ENCODE assay signal across 8 mouse cellular contexts in the genomic region with DNA sequence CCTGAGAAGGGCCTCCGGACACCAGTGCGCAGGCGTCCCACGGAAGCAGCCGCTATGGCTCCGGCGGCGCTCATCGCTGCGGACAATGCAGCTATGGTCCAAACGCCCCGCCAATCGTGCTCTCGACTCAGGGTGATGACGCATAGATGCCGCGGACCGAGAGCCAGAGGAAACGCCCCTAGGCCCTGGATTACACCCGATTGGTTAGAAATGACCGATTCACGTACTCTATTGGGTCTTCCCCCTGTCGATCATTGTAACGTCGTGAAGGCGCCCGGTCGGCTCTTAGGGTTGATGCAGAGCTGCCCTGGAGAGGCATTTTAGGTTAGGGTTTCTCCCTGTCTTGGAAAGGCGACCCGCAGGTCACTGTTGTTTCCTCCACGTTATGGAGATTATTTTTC. TPM values are rescaled to one million over a fixed set of nuclear protein-coding genes. Genes with fewer than 3 reads are reported as not detected.
DNase-seq lines count a peak whose midpoint lies in the region; ATAC-seq and TF ChIP-seq lines count a peak whose summit lies in the region.

A gene (minus strand): TSS at position 179 of the 401 bp plus-strand sequence.

- H3K36me3 ChIP-seq in CH12.LX (replicated peaks in 1 of 2; ENCODE audit: control insufficient read depth in 1 of 2, insufficient read depth in 1 of 2, low read length in 1 of 2) = peaks cover 0 to 15% of the 10 kb centered on the region in 2 experiments
- H3K36me3 ChIP-seq in erythroblast, embryonic 14.5 days (ENCODE audit: control insufficient read depth) = peaks cover 8% of the 10 kb centered on the region
- H3K36me3 ChIP-seq in heart, embryonic 10.5 days = 0 out of 2 replicates have a peak, but pooled peaks cover under 1% of the 10 kb centered on the region
- peaks cover 4% of the 10 kb centered on the region; the same call in 1 of the 2 replicates for H3K36me3 ChIP-seq in kidney, embryonic 14.5 days (ENCODE audit: control insufficient read depth, insufficient read depth, low read length)
- H3K36me3 ChIP-seq in limb, embryonic 14.5 days (ENCODE audit: control insufficient read depth, insufficient read depth, low read length) = peaks cover under 1% of the 10 kb centered on the region; the same call in 1 of the 2 replicates
- H3K36me3 ChIP-seq in midbrain, embryonic 16.5 days (ENCODE audit: control insufficient read depth, insufficient read depth, low read length) = no peaks in the 10 kb centered on the region

- in situ Hi-C loops in CH12.LX (cut with MboI; ENCODE audit: low pct_ligation_motif_present, low pct_unique_long_range_greater_than_20kb, low sequenced_read_pairs) = no loop called here

- no peaks in the 10 kb centered on the region for H3K9me3 ChIP-seq in CH12.LX (replicated peaks; ENCODE audit: low read length)
- H3K9me3 ChIP-seq in erythroblast, embryonic 14.5 days (ENCODE audit: control insufficient read depth, low read length) = no peaks in the 10 kb centered on the region
- H3K9me3 ChIP-seq in heart, embryonic 10.5 days = no peaks in the 10 kb centered on the region
- H3K9me3 ChIP-seq in kidney, embryonic 14.5 days (ENCODE audit: control insufficient read depth, low read length) = no peaks in the 10 kb centered on the region
- H3K9me3 ChIP-seq in limb, embryonic 14.5 days (ENCODE audit: control insufficient read depth, low read length) = no peaks in the 10 kb centered on the region
- H3K9me3 ChIP-seq in midbrain, embryonic 16.5 days (replicated peaks; ENCODE audit: control insufficient read depth, low read length, poor library complexity, severe bottlenecking) = no peaks in the 10 kb centered on the region

- H3K4me3 ChIP-seq in CH12.LX (replicated peaks in 1 of 3; ENCODE audit: low read depth in 2 of 3, low read length in 2 of 3, poor library complexity in 1 of 3) = peak within 1 kb of the TSS; percentile 71 to 91 (median 87)
- peak within 1 kb of the TSS; percentile 93 for H3K4me3 ChIP-seq in erythroblast, embryonic 14.5 days (replicated peaks)
- H3K4me3 ChIP-seq in heart, embryonic 10.5 days = peak within 1 kb of the TSS; percentile 80
- H3K4me3 ChIP-seq in kidney, embryonic 14.5 days (ENCODE audit: low read length) = peak within 1 kb of the TSS; percentile 52
- H3K4me3 ChIP-seq in limb, embryonic 14.5 days (replicated peaks; ENCODE audit: low read length) = peak within 1 kb of the TSS; percentile 71
- H3K4me3 ChIP-seq in midbrain, embryonic 16.5 days (ENCODE audit: low read depth, low read length) = peak within 1 kb of the TSS; percentile 66

- TF ChIP-seq POLR2A in CH12.LX (IDR thresholded peaks at IDR 0.05; ENCODE audit: low read depth, low read length) = peak; percentile 74
- peak; percentile 72; the same call in 1 of the 2 replicates for TF ChIP-seq POLR2A in limb, embryonic 14.5 days (IDR thresholded peaks at IDR 0.05; ENCODE audit: borderline replicate concordance, extremely low read depth, insufficient read depth, insufficient read length)

- H3K27me3 ChIP-seq in CH12.LX (replicated peaks) = peaks cover 2% of the 10 kb centered on the region
- no peaks in the 10 kb centered on the region for H3K27me3 ChIP-seq in erythroblast, embryonic 14.5 days (ENCODE audit: control insufficient read depth)
- no peaks in the 10 kb centered on the region for H3K27me3 ChIP-seq in heart, embryonic 10.5 days (ENCODE audit: insufficient read depth, poor library complexity, severe bottlenecking)
- H3K27me3 ChIP-seq in kidney, embryonic 14.5 days (ENCODE audit: control insufficient read depth, insufficient read depth, low read length) = no peaks in the 10 kb centered on the region
- no peaks in the 10 kb centered on the region for H3K27me3 ChIP-seq in limb, embryonic 14.5 days (ENCODE audit: control insufficient read depth, insufficient read depth, low read length)
- no peaks in the 10 kb centered on the region for H3K27me3 ChIP-seq in midbrain, embryonic 16.5 days (ENCODE audit: control insufficient read depth, insufficient read depth, low read depth, low read length)

- TF ChIP-seq CTCF in CH12.LX (conservative IDR thresholded peaks at IDR 0.05 in 1 of 2, IDR thresholded peaks at IDR 0.05 in 1 of 2; ENCODE audit: low read depth in 2 of 2, low read length in 2 of 2) = no peak

- peak; percentile 98 for DNase-seq in CH12.LX (ENCODE audit: extremely low read depth)
- DNase-seq in brain, embryonic 18.5 days (ENCODE audit: low read depth, low spot score) = peak; percentile 98
- peak; percentile 98 for DNase-seq in heart, embryonic 10.5 days (ENCODE audit: low spot score)
- peak; percentile 99 for DNase-seq in limb, embryonic 14.5 days (ENCODE audit: low spot score)
- DNase-seq in spleen, postnatal 36 days (ENCODE audit: low spot score in 2 of 2) = peak; percentile 92 to 94

- H3K4me2 ChIP-seq in CH12.LX (ENCODE audit: insufficient read depth, low read depth, poor library complexity, severe bottlenecking) = peak within 1 kb of the TSS; percentile 99
- peak within 1 kb of the TSS; percentile 53 for H3K4me2 ChIP-seq in kidney, embryonic 14.5 days (replicated peaks; ENCODE audit: low read depth, low read length)
- peak within 1 kb of the TSS; percentile 74 for H3K4me2 ChIP-seq in limb, embryonic 14.5 days (replicated peaks; ENCODE audit: low read depth, low read length, severe bottlenecking)
- peak within 1 kb of the TSS; percentile 58 for H3K4me2 ChIP-seq in midbrain, embryonic 16.5 days (ENCODE audit: low read length)

- dilution Hi-C loops in CH12.LX (cut with MboI; ENCODE audit: extremely low pct_ligation_motif_present, extremely low pct_unique_long_range_greater_than_20kb, low sequenced_read_pairs) = no loop called here

- H3K9ac ChIP-seq in CH12.LX (ENCODE audit: insufficient read depth, low read depth) = peak within 1 kb of the TSS; percentile 90
- H3K9ac ChIP-seq in kidney, embryonic 14.5 days (ENCODE audit: low read depth, low read length) = peak within 1 kb of the TSS; percentile 64
- peak within 1 kb of the TSS; percentile 80 for H3K9ac ChIP-seq in limb, embryonic 14.5 days (ENCODE audit: low read depth, low read length, severe bottlenecking)
- peak within 1 kb of the TSS; percentile 79 for H3K9ac ChIP-seq in midbrain, embryonic 16.5 days (ENCODE audit: low read depth, low read length)

- TF ChIP-seq EP300 in CH12.LX (IDR thresholded peaks at IDR 0.05; ENCODE audit: low read length) = no peak

- ATAC-seq in kidney, embryonic 14.5 days (ENCODE audit: low FRiP score, low TSS enrichment) = peak; percentile 100
- ATAC-seq in limb, embryonic 14.5 days (ENCODE audit: low FRiP score, low read depth) = peak; percentile 100
- peak; percentile 100 for ATAC-seq in midbrain, embryonic 16.5 days

- H3K27ac ChIP-seq in CH12.LX (ENCODE audit: insufficient read depth, low read depth) = peak within 1 kb of the TSS; percentile 89
- H3K27ac ChIP-seq in heart, embryonic 10.5 days = peak within 1 kb of the TSS; percentile 100
- peak within 1 kb of the TSS; percentile 90 for H3K27ac ChIP-seq in kidney, embryonic 14.5 days (ENCODE audit: low read depth, low read length)
- peak within 1 kb of the TSS; percentile 94 for H3K27ac ChIP-seq in limb, embryonic 14.5 days (replicated peaks; ENCODE audit: low read depth, low read length)
- peak within 1 kb of the TSS; percentile 98 for H3K27ac ChIP-seq in midbrain, embryonic 16.5 days (ENCODE audit: low read length)

- TF ChIP-seq RAD21 in CH12.LX (IDR thresholded peaks at IDR 0.05; ENCODE audit: low read depth, low read length) = no peak

- no peaks in the 10 kb centered on the region for H3K79me2 ChIP-seq in CH12.LX (replicated peaks; ENCODE audit: control insufficient read depth, extremely low read depth, insufficient read depth, poor library complexity, severe bottlenecking)

- H3K4me1 ChIP-seq in CH12.LX (ENCODE audit: control insufficient read depth in 1 of 2, insufficient read depth in 2 of 2) = peaks cover 0 to 13% of the 10 kb centered on the region in 2 experiments; a peak in 2 of 4 replicates
- peaks cover 19% of the 10 kb centered on the region for H3K4me1 ChIP-seq in erythroblast, embryonic 14.5 days (ENCODE audit: control insufficient read depth)
- peaks cover 4% of the 10 kb centered on the region; the same call in 1 of the 2 replicates for H3K4me1 ChIP-seq in heart, embryonic 10.5 days
- no peaks in the 10 kb centered on the region for H3K4me1 ChIP-seq in kidney, embryonic 14.5 days (ENCODE audit: control insufficient read depth, insufficient read depth, low read length)
- peaks cover 9% of the 10 kb centered on the region; the same call in 1 of the 2 replicates for H3K4me1 ChIP-seq in limb, embryonic 14.5 days (ENCODE audit: control insufficient read depth, insufficient read depth, low read length)
- H3K4me1 ChIP-seq in midbrain, embryonic 16.5 days (ENCODE audit: control insufficient read depth, insufficient read depth, low read length) = peaks cover 8% of the 10 kb centered on the region

- under 1% methylated on average over 31 of the region's 31 CpGs for WGBS in heart, embryonic 10.5 days
- WGBS in kidney, embryonic 14.5 days = under 1% methylated on average over 31 of the region's 31 CpGs
- WGBS in limb, embryonic 14.5 days = 0% methylated on average over 31 of the region's 31 CpGs
- under 1% methylated on average over 31 of the region's 31 CpGs for WGBS in midbrain, embryonic 16.5 days

TF ChIP-seq in CH12.LX, 34 proteins besides CTCF, POLR2A, EP300 and RAD21 (continues in another document):
- no peak for TF ChIP-seq SIN3A (IDR thresholded peaks at IDR 0.05; ENCODE audit: low read length)
- TF ChIP-seq CHD2 (IDR thresholded peaks at IDR 0.05; ENCODE audit: low read length) = peak; percentile 94
- no peak for TF ChIP-seq MAX (IDR thresholded peaks at IDR 0.05; ENCODE audit: low read length)
- TF ChIP-seq NELFE (IDR thresholded peaks at IDR 0.05; ENCODE audit: low read depth, low read length) = peak; percentile 80
- peak; percentile 42; the same call in 1 of the 2 replicates for TF ChIP-seq KAT2A (IDR thresholded peaks at IDR 0.05; ENCODE audit: insufficient replicate concordance, low read length)
- TF ChIP-seq TCF12 (IDR thresholded peaks at IDR 0.05; ENCODE audit: low read depth, low read length) = peak; percentile 40; the same call in 1 of the 2 replicates
- peak; percentile 58; the same call in 1 of the 2 replicates for TF ChIP-seq ELF1 (IDR thresholded peaks at IDR 0.05; ENCODE audit: low read depth, low read length)
- TF ChIP-seq HCFC1 (IDR thresholded peaks at IDR 0.05; ENCODE audit: low read depth, low read length) = peak; percentile 76
- peak; percentile 81 for TF ChIP-seq TBP (conservative IDR thresholded peaks at IDR 0.05; ENCODE audit: low read depth, low read length)

RNA-seq across cellular contexts. Expression of the gene that starts here (rescaled TPM):
- total RNA-seq in CH12.LX (2012; rRNA removed) (43.6 and 54.2 TPM in 2 replicates), CH12.LX (2014; rRNA removed) (38.8 and 42.1 TPM in 2 replicates)
- polyA plus RNA-seq in CH12.LX (2012; ENCODE audit: insufficient read length, low read depth) = 50.4 and 53.7 TPM in 2 replicates
- 0.80 and 2.4 TPM in 2 replicates for polyA plus RNA-seq in erythroblast, embryonic 14.5 days (2012)
- polyA plus RNA-seq in heart, embryonic 10.5 days (2016; fragmentation: Nextera tagmentation; extraction: Ambion mirVana) = 151 and 174 TPM in 2 replicates
- polyA plus RNA-seq in kidney, embryonic 14.5 days (2014; fragmentation: Nextera tagmentation; extraction: Ambion mirVana) = 158 and 169 TPM in 2 replicates
- polyA plus RNA-seq in limb, embryonic 14.5 days (2012; rRNA removed) = 53.0 and 60.3 TPM in 2 replicates
- polyA plus RNA-seq in limb, embryonic 14.5 days (2014; fragmentation: Nextera tagmentation; extraction: Ambion mirVana) = 90.5 and 97.4 TPM in 2 replicates
- polyA plus RNA-seq in midbrain, embryonic 16.5 days (2015; fragmentation: Nextera tagmentation; extraction: Ambion mirVana) = 79.8 and 81.4 TPM in 2 replicates

Comparison
In these comparisons a context has a peak if more than half of its experiments do, and no peak if none do; other contexts are left out.
1. Peak in every context shown above with its lines: DNase-seq, ATAC-seq, H3K4me3 ChIP-seq and H3K27ac ChIP-seq.
2. RNA of the gene that starts here (polyA plus RNA-seq): 158 to 169 TPM in kidney, embryonic 14.5 days, 151 to 174 TPM in heart, embryonic 10.5 days, 53.0 to 97.4 TPM in limb, embryonic 14.5 days, 79.8 to 81.4 TPM in midbrain, embryonic 16.5 days and 50.4 to 53.7 TPM in CH12.LX; 0.80 to 2.4 TPM in erythroblast, embryonic 14.5 days; every median in the first group is over 10 times any median in the second.